Mouse (Mus musculus) G1E (cell line): ENCODE measurements around the gene Dennd2d.

ENCODE experiments used
- CTCF ChIP-seq: IDR thresholded peaks from 2 replicates; pipeline ENCODE4 v1.5.1; 2012; ENCODE audit warnings: low read depth, low read length, inconsistent platforms, mixed read lengths
- GATA1 ChIP-seq: IDR thresholded peaks from 2 replicates; pipeline ENCODE4 v1.6.1; 2012; ENCODE audit warnings: borderline replicate concordance, low read length, inconsistent platforms, mixed read lengths

DNA sequence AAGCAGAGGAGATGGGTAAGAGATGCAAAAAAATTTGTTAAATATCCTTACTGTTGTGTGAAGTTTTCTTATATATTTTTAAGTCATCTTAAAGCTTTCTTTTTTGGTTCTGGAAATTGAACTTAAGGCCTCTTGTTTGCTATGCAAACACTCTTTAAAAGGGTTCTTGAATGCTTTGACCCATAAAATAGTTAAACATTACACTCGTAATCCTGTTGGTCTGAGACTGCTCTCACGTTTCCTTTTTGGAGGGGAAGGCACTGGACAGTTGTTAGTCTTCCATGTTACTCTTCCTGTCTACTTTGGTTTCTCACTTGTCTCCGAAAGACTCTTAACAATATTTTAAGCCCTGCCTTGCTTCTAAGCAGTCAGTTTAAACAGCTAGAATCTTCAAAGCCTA is 66.8 kb downstream of the Dennd2d start:
- TF ChIP-seq CTCF: no peak
- no peak for TF ChIP-seq GATA1
